Mouse (Mus musculus): ENCODE measurements around the gene Rap1gap. TPM values are rescaled to one million over a fixed set of nuclear protein-coding genes. Genes with fewer than 3 reads are reported as not detected.
A peak's percentile ranks its signal among the peaks of the same experiment; 100 is the strongest.

The Rap1gap gene
- polyA plus RNA-seq, 1 experiment from 2014 or later: 4.2 TPM

DNA sequence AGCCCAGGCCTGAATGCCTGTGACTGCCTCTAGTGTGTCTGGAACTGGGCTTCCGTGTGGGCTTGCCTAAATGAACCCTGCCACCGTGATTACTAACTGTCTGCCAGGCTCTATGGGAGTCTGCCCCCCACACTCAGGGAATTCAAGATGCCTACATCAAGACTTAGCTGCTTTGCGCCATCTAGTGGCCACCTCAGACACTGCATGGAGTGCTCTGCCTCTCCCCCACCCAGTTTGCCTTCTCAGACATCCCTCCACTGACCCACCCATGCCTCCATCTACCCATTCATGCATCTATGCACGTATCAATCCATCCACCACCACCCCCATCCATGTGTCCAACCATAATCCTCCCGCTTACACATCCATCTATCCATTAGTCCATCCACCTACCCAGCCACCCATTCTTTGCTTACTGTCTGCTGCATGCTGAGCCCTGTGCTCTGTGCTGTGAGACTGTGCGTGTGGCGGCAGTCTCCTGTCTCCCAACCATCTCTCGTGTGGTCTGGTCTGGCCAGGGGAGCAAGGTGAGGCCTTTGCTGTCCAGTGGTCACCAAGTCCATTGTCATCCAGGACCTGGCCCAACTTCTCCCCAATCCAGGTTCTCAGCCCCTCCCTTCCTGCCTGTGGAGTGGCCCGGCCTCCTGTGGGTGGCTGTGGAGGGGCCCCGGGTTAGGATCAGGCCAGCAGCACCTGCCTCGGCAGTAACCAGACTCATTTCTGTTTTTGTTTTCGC, 58.3 kb downstream of the Rap1gap start:
- no peaks in the 10 kb centered on the region for H3K9me3 ChIP-seq (replicated peaks)
- DNase-seq (ENCODE audit: low spot score): peak; percentile 88
- peaks cover 82% of the 10 kb centered on the region for H3K27me3 ChIP-seq (ENCODE audit: low read depth, poor library complexity, severe bottlenecking)
- peaks cover 61% of the 10 kb centered on the region for H3K4me1 ChIP-seq
- H3K36me3 ChIP-seq: no peaks in the 10 kb centered on the region
- H3K4me3 ChIP-seq: peak overlapping the region; percentile 40
- 32% methylated on average over 12 of the region's 12 CpGs for WGBS
- H3K27ac ChIP-seq: no peak overlapping the region

DNA sequence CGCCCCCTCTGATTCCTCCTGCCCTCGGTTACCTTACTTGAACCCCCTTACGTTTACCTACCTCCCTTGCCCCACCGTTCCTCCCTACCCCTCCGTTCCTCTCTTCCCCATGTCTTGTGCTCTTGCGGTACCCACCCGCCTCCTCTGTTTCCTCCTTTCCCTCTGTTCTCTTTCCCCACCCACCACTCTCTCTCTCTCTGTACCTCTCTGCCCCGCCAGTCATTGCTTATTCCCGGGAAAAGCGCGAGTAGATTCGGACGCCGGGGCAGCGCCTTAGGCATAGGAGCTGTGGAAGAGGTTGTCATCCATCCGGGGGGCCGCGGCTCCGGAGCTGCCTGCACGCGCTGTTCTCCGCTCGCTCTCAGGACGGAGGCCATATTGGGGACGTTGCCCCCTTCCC, 59.0 kb downstream of the Rap1gap start:
- 37% methylated on average over 25 of the region's 25 CpGs for WGBS
- H3K36me3 ChIP-seq: no peaks in the 10 kb centered on the region
- H3K4me3 ChIP-seq: peak overlapping the region; percentile 40
- DNase-seq (ENCODE audit: low spot score): no peak
- peak overlapping the region; percentile 50 for H3K27ac ChIP-seq
- peaks cover 62% of the 10 kb centered on the region for H3K4me1 ChIP-seq
- H3K27me3 ChIP-seq (ENCODE audit: low read depth, poor library complexity, severe bottlenecking): peaks cover 82% of the 10 kb centered on the region
- H3K9me3 ChIP-seq (replicated peaks): no peaks in the 10 kb centered on the region

DNA sequence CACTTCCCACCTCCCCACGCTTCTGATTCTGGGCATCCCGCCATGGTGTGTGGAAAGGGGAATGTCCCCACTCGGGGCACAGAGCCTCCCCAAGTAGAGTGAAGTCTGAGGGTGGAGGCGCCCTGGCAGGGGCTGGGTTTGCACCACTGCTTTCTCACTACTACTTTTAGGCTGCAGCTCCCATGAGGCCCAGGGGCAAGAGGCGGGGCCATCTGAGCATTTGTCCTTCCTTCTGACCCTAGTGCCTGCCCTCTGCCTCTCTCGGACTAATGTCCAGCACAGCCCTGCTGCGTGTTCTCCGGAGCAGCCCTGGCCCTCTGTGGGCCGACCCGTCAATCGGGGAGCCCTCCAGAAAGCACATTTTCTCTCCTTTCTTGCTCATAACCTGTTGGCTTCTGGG, 59.7 kb downstream of the Rap1gap start:
- 47% methylated on average over 11 of the region's 11 CpGs for WGBS

DNA sequence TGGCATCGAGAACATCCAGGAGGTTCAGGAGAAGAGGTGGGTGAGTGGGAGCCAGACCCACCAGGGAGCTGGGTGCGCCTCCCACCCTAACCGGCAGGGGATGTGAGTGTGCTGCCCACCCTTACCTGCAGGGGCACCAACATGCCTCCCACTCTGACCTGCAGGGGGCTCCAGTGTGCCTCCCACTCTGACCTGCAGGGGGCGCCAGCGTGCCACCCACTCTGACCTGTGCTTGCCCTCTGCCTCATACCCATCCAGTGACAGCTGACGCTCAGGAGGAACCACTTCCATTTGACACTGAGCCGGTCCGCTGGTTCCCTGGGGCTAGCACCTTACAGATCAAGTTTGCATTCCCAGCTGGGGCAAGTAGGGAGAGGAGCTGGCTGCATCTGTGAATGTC, 60.2 kb downstream of the Rap1gap start:
- H3K4me1 ChIP-seq: peaks cover 62% of the 10 kb centered on the region
- peak; percentile 74 for DNase-seq (ENCODE audit: low spot score)
- peak overlapping the region; percentile 40; the same call in 1 of the 2 replicates for H3K4me3 ChIP-seq
- H3K9me3 ChIP-seq (replicated peaks): no peaks in the 10 kb centered on the region
- H3K27me3 ChIP-seq (ENCODE audit: low read depth, poor library complexity, severe bottlenecking): peaks cover 82% of the 10 kb centered on the region
- 50% methylated on average over 8 of the region's 8 CpGs for WGBS
- H3K27ac ChIP-seq: no peak overlapping the region
- H3K36me3 ChIP-seq: no peaks in the 10 kb centered on the region

More for the DNA sequence above, 59.7 kb downstream of the Rap1gap start:
- H3K27ac ChIP-seq: peak overlapping the region; percentile 50
- no peaks in the 10 kb centered on the region for H3K9me3 ChIP-seq (replicated peaks)
- peaks cover 82% of the 10 kb centered on the region for H3K27me3 ChIP-seq (ENCODE audit: low read depth, poor library complexity, severe bottlenecking)
- peaks cover 62% of the 10 kb centered on the region for H3K4me1 ChIP-seq
- H3K36me3 ChIP-seq: no peaks in the 10 kb centered on the region
- H3K4me3 ChIP-seq: peak overlapping the region; percentile 40
- DNase-seq (ENCODE audit: low spot score): no peak

DNA sequence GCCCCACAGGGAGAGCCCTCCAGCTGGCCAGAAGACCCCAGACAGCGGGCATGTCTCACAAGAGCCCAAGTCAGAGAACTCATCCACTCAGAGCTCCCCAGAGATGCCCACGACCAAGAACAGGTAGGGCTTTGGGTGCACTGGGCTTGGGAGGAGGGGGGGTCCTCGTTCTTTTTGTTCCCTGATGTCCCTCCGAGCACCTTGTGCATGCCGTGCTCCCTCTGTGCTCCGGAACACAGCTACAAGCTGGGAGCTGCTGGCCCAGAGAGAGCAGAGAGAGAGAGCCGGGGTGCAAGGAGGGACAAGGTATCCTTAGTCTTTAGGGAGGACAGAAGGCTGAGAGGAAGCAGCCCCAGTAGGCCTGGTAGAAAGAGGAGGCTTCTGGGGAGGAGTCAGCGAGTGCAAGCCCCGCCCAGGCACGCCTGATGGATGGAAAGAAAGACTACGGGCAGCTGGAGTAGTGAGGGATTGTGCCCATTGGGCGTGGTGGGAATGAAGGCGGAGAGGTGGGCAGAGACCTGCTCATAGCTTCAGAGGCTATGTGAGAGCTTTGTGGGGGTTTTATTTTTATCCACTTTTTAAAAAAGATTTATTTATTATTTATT, 61.1 kb downstream of the Rap1gap start:
- Histone ChIP-seq H3K4me3 (no peak overlapping the region), H3K9me3 (replicated peaks) (no peaks in the 10 kb centered on the region), H3K36me3 (no peaks in the 10 kb centered on the region), H3K4me1 (peaks cover 58% of the 10 kb centered on the region), H3K27me3 (ENCODE audit: low read depth, poor library complexity, severe bottlenecking) (peaks cover 80% of the 10 kb centered on the region), H3K27ac (no peak overlapping the region)
- no peak for DNase-seq (ENCODE audit: low spot score)
- 75% methylated on average over 13 of the region's 13 CpGs for WGBS

DNA sequence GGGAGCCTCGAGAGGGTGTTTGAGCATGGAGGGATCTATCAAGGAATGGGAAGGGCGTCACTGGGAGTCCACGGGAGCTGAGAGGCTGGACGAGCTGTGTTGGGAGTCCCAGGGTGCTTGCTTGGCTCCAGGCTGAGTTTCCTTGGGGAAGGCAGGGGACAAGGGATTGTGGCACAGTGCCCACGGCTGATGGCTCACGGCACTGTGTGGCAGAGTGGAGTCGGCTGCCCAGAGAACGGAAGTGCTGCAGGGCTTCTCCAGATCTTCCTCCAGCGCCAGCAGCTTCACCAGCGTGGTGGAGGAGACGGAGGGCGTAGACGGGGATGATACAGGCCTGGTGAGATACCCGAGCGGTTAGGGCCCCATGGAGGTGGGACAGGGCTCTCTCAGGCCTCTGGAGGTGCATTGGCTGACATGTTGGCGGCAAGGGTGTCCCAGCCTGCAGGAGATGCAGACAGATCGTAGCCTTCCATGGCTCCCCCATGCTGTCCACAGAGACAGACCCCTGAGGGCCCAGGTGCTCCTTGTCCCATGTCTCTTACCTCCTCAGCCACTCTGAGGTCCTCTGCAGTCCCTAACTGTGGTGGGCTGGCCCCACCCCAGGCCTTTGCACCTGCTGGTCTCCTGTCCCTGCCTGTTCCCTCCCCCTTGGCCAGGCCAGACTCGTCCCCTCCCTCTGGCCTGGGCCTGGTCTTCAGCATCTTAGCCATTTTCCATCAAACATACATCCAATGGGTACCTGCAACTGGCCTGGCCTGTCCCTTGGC, 62.4 kb downstream of the Rap1gap start:
- H3K9me3 ChIP-seq (replicated peaks): no peaks in the 10 kb centered on the region
- H3K4me1 ChIP-seq: peaks cover 58% of the 10 kb centered on the region
- peak overlapping the region; percentile 31 for H3K4me3 ChIP-seq
- H3K36me3 ChIP-seq: no peaks in the 10 kb centered on the region
- no peak for DNase-seq (ENCODE audit: low spot score)
- 80% methylated on average over 18 of the region's 18 CpGs for WGBS
- peaks cover 76% of the 10 kb centered on the region for H3K27me3 ChIP-seq (ENCODE audit: low read depth, poor library complexity, severe bottlenecking)
- peak overlapping the region; percentile 69 for H3K27ac ChIP-seq

DNA sequence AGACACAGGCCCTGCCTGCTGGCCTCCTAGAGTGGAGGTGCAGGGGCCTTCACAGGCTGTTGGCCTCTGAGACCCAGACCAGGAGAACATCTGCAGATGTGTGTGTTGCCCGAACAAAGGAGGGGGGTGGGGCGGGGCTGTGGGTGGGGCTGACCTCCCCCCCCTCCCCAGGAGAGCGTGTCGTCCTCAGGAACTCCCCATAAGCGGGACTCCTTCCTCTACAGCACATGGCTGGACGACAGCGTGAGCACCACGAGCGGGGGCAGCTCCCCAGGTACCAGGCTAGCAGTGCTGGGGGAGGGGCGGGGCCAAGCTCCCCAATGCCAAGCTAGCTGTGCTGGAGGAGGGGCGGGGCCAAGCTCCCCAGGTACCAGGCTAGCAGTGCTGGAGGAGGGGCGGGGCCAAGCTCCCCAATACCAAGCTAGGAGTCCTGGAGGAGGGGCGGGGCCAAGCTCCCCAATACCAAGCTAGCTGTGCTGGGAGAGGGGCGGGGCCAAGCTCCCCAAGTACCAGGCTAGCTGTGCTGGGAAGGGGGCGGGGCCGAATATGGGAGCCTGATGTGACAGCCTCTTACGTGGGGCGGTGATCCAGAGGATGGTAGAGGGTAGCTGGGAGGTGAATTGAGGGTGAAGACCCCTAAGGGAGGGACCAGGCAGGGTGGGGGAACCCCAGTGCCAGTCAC, 63.1 kb downstream of the Rap1gap start:
- peak overlapping the region; percentile 69 for H3K27ac ChIP-seq
- DNase-seq (ENCODE audit: low spot score): peak; percentile 60
- H3K9me3 ChIP-seq (replicated peaks): no peaks in the 10 kb centered on the region
- 5% methylated on average over 12 of the region's 18 CpGs for WGBS
- H3K27me3 ChIP-seq (ENCODE audit: low read depth, poor library complexity, severe bottlenecking): peaks cover 82% of the 10 kb centered on the region
- no peaks in the 10 kb centered on the region for H3K36me3 ChIP-seq
- H3K4me3 ChIP-seq: peak overlapping the region; percentile 31
- H3K4me1 ChIP-seq: peaks cover 58% of the 10 kb centered on the region

DNA sequence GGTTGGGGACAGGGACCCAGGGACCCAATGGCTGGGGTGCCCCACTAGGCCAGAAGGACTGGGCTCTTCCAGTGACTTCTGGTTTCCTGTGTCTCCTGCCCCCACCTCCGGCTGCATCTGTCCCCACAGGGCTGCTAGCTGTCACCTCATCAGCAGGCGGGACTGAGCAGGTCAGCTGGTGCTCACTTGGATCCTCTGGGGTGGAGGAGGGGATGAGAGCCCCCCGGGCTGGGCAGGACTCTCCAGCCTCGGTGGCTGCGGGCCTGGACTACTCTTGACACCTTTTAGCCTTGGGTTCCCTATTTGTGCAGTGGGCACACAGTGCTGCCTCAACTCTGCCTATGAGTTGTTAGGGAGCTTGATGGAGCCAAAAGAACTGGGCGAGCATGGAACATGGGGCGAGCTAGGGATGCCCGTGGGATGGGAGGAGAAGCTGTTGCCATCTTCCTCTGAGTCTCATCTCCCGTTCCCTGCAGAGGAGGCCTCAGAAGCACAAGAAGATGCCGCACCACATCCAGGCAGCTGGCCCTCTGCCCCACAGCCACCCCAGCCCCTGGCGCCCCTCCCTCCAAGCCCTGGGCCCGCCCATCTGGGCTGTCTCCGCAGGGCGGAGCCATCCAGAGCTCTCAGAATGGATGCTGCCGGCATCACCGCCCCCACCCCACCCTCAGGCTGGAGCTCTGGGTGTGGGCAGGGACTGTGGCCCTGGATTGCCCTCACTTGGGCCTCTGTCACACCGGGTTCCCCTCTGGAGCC, 64.1 kb downstream of the Rap1gap start:
- H3K4me3 ChIP-seq: peak overlapping the region; percentile 33
- no peaks in the 10 kb centered on the region for H3K9me3 ChIP-seq (replicated peaks)
- DNase-seq (ENCODE audit: low spot score): no peak
- H3K36me3 ChIP-seq: no peaks in the 10 kb centered on the region
- H3K4me1 ChIP-seq: peaks cover 50% of the 10 kb centered on the region
- 5% methylated on average over 17 of the region's 17 CpGs for WGBS
- peaks cover 74% of the 10 kb centered on the region for H3K27me3 ChIP-seq (ENCODE audit: low read depth, poor library complexity, severe bottlenecking)
- no peak overlapping the region for H3K27ac ChIP-seq

DNA sequence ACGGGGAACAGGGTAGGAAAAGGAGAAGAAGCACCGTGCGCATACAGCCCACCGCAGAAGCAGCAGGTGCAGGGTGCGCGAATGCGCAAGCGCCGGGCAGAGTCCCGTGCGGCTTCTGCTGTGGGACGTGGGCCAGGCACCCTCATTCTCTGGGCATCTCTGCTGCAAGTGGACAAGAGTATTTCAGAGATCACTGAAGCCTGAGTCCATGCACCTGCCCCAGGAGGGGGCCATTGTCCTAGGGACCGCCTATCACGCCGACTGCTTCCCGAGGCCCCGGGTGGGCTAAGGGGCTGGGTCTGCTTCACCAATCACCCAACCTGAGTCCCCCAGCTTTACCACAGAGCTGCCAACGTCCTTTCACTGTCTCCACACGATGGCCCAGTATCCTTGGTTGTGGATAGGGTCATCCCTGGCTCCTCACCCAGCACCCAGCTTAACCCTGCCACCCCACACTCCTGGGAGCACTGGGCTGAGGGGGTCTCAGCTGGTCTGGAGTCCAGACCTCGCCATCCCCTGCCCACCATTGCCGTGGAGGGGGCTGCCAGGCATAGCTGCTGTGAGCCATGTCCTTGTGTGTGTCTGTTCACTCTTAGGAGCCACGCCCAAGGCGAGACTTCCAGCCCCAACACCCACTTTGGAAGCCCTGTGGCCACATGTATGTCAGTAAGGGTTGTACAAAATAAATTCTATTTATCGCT, 64.8 kb downstream of the Rap1gap start:
- no peak overlapping the region for H3K27ac ChIP-seq
- WGBS: 24% methylated on average over 24 of the region's 24 CpGs
- no peaks in the 10 kb centered on the region for H3K9me3 ChIP-seq (replicated peaks)
- H3K4me3 ChIP-seq: peak overlapping the region; percentile 33
- no peak for DNase-seq (ENCODE audit: low spot score)
- H3K27me3 ChIP-seq (ENCODE audit: low read depth, poor library complexity, severe bottlenecking): peaks cover 67% of the 10 kb centered on the region
- peaks cover 42% of the 10 kb centered on the region for H3K4me1 ChIP-seq
- H3K36me3 ChIP-seq: no peaks in the 10 kb centered on the region

DNA sequence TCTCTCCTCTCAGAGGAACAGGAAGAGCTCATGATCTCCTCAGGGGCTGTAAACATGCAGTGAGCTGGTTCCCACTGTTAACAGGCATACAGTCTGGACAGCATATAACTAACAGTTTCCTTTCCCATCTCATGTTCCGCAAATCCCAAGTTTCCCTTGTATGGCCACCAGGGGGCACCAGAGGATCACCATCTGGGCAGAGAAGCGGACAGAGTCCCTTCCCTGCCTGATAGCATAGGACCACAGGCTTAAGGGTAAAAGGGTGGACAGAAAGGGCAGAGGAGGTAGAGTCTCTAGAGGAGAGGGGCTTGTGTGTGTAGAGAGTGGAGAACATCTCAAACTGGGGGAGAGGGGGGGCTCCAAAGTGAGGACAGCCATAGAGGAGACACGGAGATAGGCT, 65.6 kb downstream of the Rap1gap start:
- no peak overlapping the region for H3K27ac ChIP-seq
- H3K4me3 ChIP-seq: no peak overlapping the region
- peak; percentile 97 for DNase-seq (ENCODE audit: low spot score)
- H3K36me3 ChIP-seq: no peaks in the 10 kb centered on the region
- peaks cover 36% of the 10 kb centered on the region for H3K4me1 ChIP-seq
- WGBS: 22% methylated on average over 3 of the region's 3 CpGs
- H3K9me3 ChIP-seq (replicated peaks): no peaks in the 10 kb centered on the region
- H3K27me3 ChIP-seq (ENCODE audit: low read depth, poor library complexity, severe bottlenecking): peaks cover 59% of the 10 kb centered on the region

DNA sequence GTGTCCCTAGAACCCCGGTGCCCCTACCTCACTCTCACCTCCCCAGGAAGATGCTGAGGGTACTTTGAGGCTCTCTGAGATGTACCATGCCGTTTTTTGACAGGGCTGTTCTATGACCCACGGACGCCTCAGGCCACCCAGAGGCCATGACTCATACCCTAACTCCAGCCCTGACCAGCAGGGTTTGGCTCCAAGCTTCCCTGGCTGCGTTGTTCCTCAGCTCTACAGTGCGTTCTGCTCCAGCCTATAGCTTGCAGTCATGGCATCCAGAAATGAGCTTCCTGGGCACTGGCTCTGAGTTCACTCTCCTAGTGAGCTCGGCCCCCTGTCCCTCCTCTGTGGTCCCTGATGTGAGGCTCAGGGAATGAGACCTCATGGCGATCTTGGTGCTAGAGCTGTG, 66.2 kb downstream of the Rap1gap start:
- WGBS: 84% methylated on average over 8 of the region's 8 CpGs
- Histone ChIP-seq H3K9me3 (replicated peaks) (no peaks in the 10 kb centered on the region), H3K27me3 (ENCODE audit: low read depth, poor library complexity, severe bottlenecking) (peaks cover 59% of the 10 kb centered on the region), H3K4me1 (peaks cover 33% of the 10 kb centered on the region), H3K36me3 (no peaks in the 10 kb centered on the region), H3K4me3 (no peak overlapping the region), H3K27ac (no peak overlapping the region)
- no peak for DNase-seq (ENCODE audit: low spot score)

DNA sequence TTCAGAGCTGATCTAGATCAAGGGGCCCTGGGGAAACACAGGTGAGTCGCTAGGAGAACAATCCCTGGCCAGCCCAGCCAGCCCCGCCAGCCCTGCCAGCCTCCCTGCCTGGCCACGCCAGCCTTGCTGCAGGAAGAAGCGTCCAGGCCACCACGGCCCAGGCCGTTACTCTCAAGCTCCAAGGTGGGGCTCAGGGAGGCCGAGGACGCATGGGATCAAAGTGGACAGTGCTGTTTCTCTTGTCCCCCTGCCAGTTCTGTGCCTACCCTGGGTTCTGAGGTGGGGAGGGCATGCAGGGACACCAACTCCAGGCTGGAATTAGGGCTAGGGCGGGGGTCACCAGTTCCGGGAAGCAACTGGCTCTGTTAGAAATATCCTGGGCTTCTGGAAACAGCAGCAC, 67.4 kb downstream of the Rap1gap start:
- 72% methylated on average over 10 of the region's 10 CpGs for WGBS
- no peaks in the 10 kb centered on the region for H3K9me3 ChIP-seq (replicated peaks)
- peaks cover 35% of the 10 kb centered on the region for H3K4me1 ChIP-seq
- DNase-seq (ENCODE audit: low spot score): no peak
- H3K4me3 ChIP-seq: no peak overlapping the region
- H3K36me3 ChIP-seq: no peaks in the 10 kb centered on the region
- H3K27me3 ChIP-seq (ENCODE audit: low read depth, poor library complexity, severe bottlenecking): peaks cover 52% of the 10 kb centered on the region
- H3K27ac ChIP-seq: peak overlapping the region; percentile 9; the same call in 1 of the 2 replicates
